Comparison of ENCODE assay signal across 9 mouse cellular contexts in the genomic region with DNA sequence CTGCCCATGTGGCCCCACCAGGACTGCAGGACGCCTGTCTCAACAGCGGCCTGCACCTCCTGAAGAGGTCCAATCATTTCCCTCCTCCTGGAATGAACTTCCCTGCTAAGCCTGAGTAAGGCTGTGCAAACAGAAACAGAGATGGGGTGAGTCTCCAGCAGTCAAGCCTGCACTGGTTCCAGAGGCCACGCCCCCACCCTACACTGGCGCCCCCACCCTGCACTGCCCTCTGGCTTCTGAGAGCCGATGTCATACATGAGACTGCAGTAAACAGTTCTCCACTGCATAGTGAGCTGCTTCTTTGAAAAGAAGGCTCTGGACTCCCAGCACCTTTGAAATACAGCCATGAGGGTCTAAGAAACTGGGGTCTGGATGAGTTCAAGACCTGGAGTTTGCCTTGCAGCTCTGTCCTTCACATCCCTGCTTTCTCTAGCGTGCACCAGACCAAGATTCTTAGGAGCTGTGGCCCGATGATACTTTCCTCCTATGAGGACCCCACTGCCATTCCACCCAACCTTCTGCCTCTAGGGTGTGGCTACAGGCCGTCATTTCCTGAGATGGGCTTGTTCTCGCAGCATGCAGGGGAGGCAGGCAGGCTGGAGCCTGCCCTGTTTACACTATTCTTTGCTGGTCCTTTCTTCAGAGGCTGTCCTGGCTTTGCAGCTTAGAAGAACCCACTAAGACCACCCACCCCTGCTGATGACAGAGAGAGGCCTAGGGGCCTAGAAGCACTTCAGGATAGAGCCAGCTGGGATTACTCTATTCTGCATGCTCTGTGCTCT.
A peak's percentile ranks its signal among the peaks of the same experiment; 100 is the strongest.
DNase-seq lines count a peak whose midpoint lies in the region; ATAC-seq and TF ChIP-seq lines count a peak whose summit lies in the region.
"Had no signal": no experiment of that assay in that cellular context is flagged by ENCODE, and none has a peak within 500 bp of the region (broad histone marks: within the 10 kb centered on the region; RNA-seq: fewer than 3 reads in every experiment).

No protein-coding gene starts in this region.

- peak; percentile 68 for ATAC-seq in intestine, embryonic 16.5 days
- peak; percentile 69 for ATAC-seq in megakaryocyte-erythroid progenitor cell, adult 5-6 weeks (replicated peaks; ENCODE audit: low FRiP score, low TSS enrichment, poor library complexity, severe bottlenecking)
- ATAC-seq in neural tube, embryonic 15.5 days (ENCODE audit: low FRiP score): no peak

- no peak for DNase-seq in heart, embryonic 10.5 days (ENCODE audit: low spot score)
- no peak for DNase-seq in heart, adult 2 months
- peak; percentile 56 for DNase-seq in R1 (ENCODE audit: low read depth, low spot score)
- DNase-seq in frontal cortex, postnatal 10 days (ENCODE audit: low spot score in 2 of 2): no peak
- no peak for DNase-seq in left cerebral cortex, adult 11 months (ENCODE audit: low spot score)

- no peaks in the 10 kb centered on the region for H3K79me2 ChIP-seq in heart, adult 2 months (replicated peaks; ENCODE audit: control insufficient read depth, insufficient read depth, low read length)

- no peak for TF ChIP-seq CTCF in heart, adult 2 months (IDR thresholded peaks at IDR 0.05)

- intact Hi-C loops in heart, adult 2 months (cut with DNase I): no loop called here

- H3K4me1 ChIP-seq in heart, embryonic 10.5 days: peaks cover 12% of the 10 kb centered on the region
- no peaks in the 10 kb centered on the region for H3K4me1 ChIP-seq in heart, adult 2 months (ENCODE audit: control insufficient read depth, insufficient read depth, low read length)
- H3K4me1 ChIP-seq in intestine, embryonic 16.5 days (ENCODE audit: control insufficient read depth, insufficient read depth, low read length): peaks cover 25% of the 10 kb centered on the region
- H3K4me1 ChIP-seq in neural tube, embryonic 15.5 days: peaks cover 10% of the 10 kb centered on the region; the same call in 1 of the 2 replicates
- H3K4me1 ChIP-seq: neural tube, embryonic 13.5 days had no signal

- no peak overlapping the region for H3K4me3 ChIP-seq in heart, embryonic 10.5 days
- H3K4me3 ChIP-seq in heart, adult 2 months: no peak overlapping the region
- H3K4me3 ChIP-seq in intestine, embryonic 16.5 days (ENCODE audit: low read length): no peak overlapping the region
- H3K4me3 ChIP-seq in neural tube, embryonic 15.5 days (replicated peaks): no peak overlapping the region
- H3K4me3 ChIP-seq: neural tube, embryonic 13.5 days had no signal

- no peak overlapping the region for H3K4me2 ChIP-seq in intestine, embryonic 16.5 days (ENCODE audit: low read depth, low read length)
- no peak overlapping the region for H3K4me2 ChIP-seq in neural tube, embryonic 15.5 days
- H3K4me2 ChIP-seq: neural tube, embryonic 13.5 days had no signal

- H3K27ac ChIP-seq in heart, embryonic 10.5 days: peak overlapping the region; percentile 56; the same call in 1 of the 2 replicates
- no peak overlapping the region for H3K27ac ChIP-seq in heart, adult 2 months
- peak overlapping the region; percentile 70 for H3K27ac ChIP-seq in intestine, embryonic 16.5 days (ENCODE audit: low read length)
- no peak overlapping the region for H3K27ac ChIP-seq in neural tube, embryonic 15.5 days (replicated peaks)
- H3K27ac ChIP-seq: neural tube, embryonic 13.5 days had no signal

- H3K36me3 ChIP-seq in heart, embryonic 10.5 days: no peaks in the 10 kb centered on the region
- H3K36me3 ChIP-seq in heart, adult 2 months (ENCODE audit: control insufficient read depth, insufficient read depth, low read length): no peaks in the 10 kb centered on the region
- no peaks in the 10 kb centered on the region for H3K36me3 ChIP-seq in intestine, embryonic 16.5 days (ENCODE audit: control insufficient read depth, insufficient read depth, low read length)
- H3K36me3 ChIP-seq in neural tube, embryonic 15.5 days: no peaks in the 10 kb centered on the region
- H3K36me3 ChIP-seq: neural tube, embryonic 13.5 days had no signal

- H3K27me3 ChIP-seq in heart, embryonic 10.5 days (ENCODE audit: insufficient read depth, poor library complexity, severe bottlenecking): peaks cover 19% of the 10 kb centered on the region; the same call in 1 of the 2 replicates
- no peaks in the 10 kb centered on the region for H3K27me3 ChIP-seq in heart, adult 2 months (ENCODE audit: control insufficient read depth, insufficient read depth, low read length)
- no peaks in the 10 kb centered on the region for H3K27me3 ChIP-seq in intestine, embryonic 16.5 days (replicated peaks; ENCODE audit: control insufficient read depth, insufficient read depth, low read length)
- no peaks in the 10 kb centered on the region for H3K27me3 ChIP-seq in neural tube, embryonic 15.5 days (replicated peaks)
- H3K27me3 ChIP-seq: neural tube, embryonic 13.5 days had no signal

- WGBS in heart, embryonic 10.5 days: 33% methylated on average over 9 of the region's 9 CpGs
- 46% methylated on average over 9 of the region's 9 CpGs for WGBS in heart, adult 2 months
- 17% methylated on average over 9 of the region's 9 CpGs for WGBS in intestine, embryonic 16.5 days
- WGBS in neural tube, embryonic 15.5 days: 55% methylated on average over 9 of the region's 9 CpGs

- TF ChIP-seq POLR2A in heart, adult 2 months (IDR thresholded peaks at IDR 0.05; ENCODE audit: insufficient read depth, low read depth, low read length): no peak

- H3K9me3 ChIP-seq in heart, embryonic 10.5 days: no peaks in the 10 kb centered on the region
- H3K9me3 ChIP-seq in intestine, embryonic 16.5 days (ENCODE audit: control insufficient read depth, low read length): no peaks in the 10 kb centered on the region
- H3K9me3 ChIP-seq in neural tube, embryonic 15.5 days (replicated peaks): no peaks in the 10 kb centered on the region
- H3K9me3 ChIP-seq: neural tube, embryonic 13.5 days had no signal

- no peak overlapping the region for H3K9ac ChIP-seq in heart, adult 2 months (ENCODE audit: low read depth, low read length)
- peak overlapping the region; percentile 32; the same call in 1 of the 2 replicates for H3K9ac ChIP-seq in intestine, embryonic 16.5 days (ENCODE audit: low read depth, low read length)
- H3K9ac ChIP-seq in neural tube, embryonic 15.5 days (replicated peaks): no peak overlapping the region
- H3K9ac ChIP-seq: neural tube, embryonic 13.5 days had no signal

- TF ChIP-seq EP300 in heart, adult 2 months (IDR thresholded peaks at IDR 0.05; ENCODE audit: insufficient read depth, low read depth, low read length): no peak

Comparison
In these comparisons a context has a peak if more than half of its experiments do, and no peak if none do; other contexts are left out.
1. H3K27ac ChIP-seq: peak in heart, embryonic 10.5 days (single experiment) and intestine, embryonic 16.5 days (single experiment); none in heart, adult 2 months (single experiment) and neural tube, embryonic 15.5 days (single experiment).